Comparison of ENCODE assay signal across 10 mouse cellular contexts in genomic region chr7:23950332-23950731, GRCm38 (mm10). TPM values are rescaled to one million over a fixed set of nuclear protein-coding genes. Genes with fewer than 3 reads are reported as not detected.
ATAC-seq and TF ChIP-seq lines count a peak whose summit lies in the region.
"Had no signal": no experiment of that assay in that cellular context is flagged by ENCODE, and none has a peak within 500 bp of the region (broad histone marks: within the 10 kb centered on the region; RNA-seq: fewer than 3 reads in every experiment).

Gene Vmn1r180 (plus strand): TSS chr7:23950632.

- no peaks in the 10 kb centered on the region for H3K27me3 ChIP-seq in hindbrain, embryonic 13.5 days
- H3K27me3 ChIP-seq: Patski had no signal

- no peak within 1 kb of the TSS for H3K4me2 ChIP-seq in hindbrain, embryonic 13.5 days

- TF ChIP-seq CTCF in olfactory bulb, adult 2 months (IDR thresholded peaks at IDR 0.05; ENCODE audit: insufficient read depth, low read depth, low read length): no peak

- no peak within 1 kb of the TSS for H3K9ac ChIP-seq in hindbrain, embryonic 13.5 days

- H3K9me3 ChIP-seq in hindbrain, embryonic 13.5 days: peaks cover 15% of the 10 kb centered on the region; the same call in 1 of the 2 replicates
- H3K9me3 ChIP-seq: G1E had no signal

- TF ChIP-seq POLR2A in olfactory bulb, adult 2 months (IDR thresholded peaks at IDR 0.05; ENCODE audit: insufficient read depth, low read depth, low read length): no peak

- no peaks in the 10 kb centered on the region for H3K36me3 ChIP-seq in hindbrain, embryonic 13.5 days
- H3K36me3 ChIP-seq: G1E had no signal

- ATAC-seq in hindbrain, embryonic 13.5 days (ENCODE audit: low FRiP score): no peak
- ATAC-seq: activated CD4-positive, CD25-positive, alpha-beta regulatory T cell, adult 4 months; CD4-positive, CD25-positive, alpha-beta regulatory T cell, adult 4 months; Patski had no signal

- H3K4me1 ChIP-seq in olfactory bulb, adult 2 months (ENCODE audit: control insufficient read depth, insufficient read depth, low read length): no peaks in the 10 kb centered on the region
- H3K4me1 ChIP-seq in hindbrain, embryonic 13.5 days (replicated peaks): no peaks in the 10 kb centered on the region

- no peak within 1 kb of the TSS for H3K4me3 ChIP-seq in olfactory bulb, adult 2 months (ENCODE audit: insufficient read depth, low read depth, low read length)
- no peak within 1 kb of the TSS for H3K4me3 ChIP-seq in hindbrain, embryonic 13.5 days

- no peak within 1 kb of the TSS for H3K27ac ChIP-seq in olfactory bulb, adult 2 months (ENCODE audit: insufficient read depth, low read depth, low read length)
- no peak within 1 kb of the TSS for H3K27ac ChIP-seq in hindbrain, embryonic 13.5 days

RNA-seq across cellular contexts. Expression of gene Vmn1r180, which starts in this region (rescaled TPM):
- polyA plus RNA-seq in olfactory bulb, adult 2 months (2012; ENCODE audit: insufficient read depth, insufficient read length, low replicate concordance, missing spikeins): not detected in 2 replicates
- polyA plus RNA-seq in hindbrain, embryonic 13.5 days (2015; fragmentation: Nextera tagmentation; extraction: Ambion mirVana): not detected in 2 replicates
- polyA plus RNA-seq: activated CD4-positive, CD25-positive, alpha-beta regulatory T cell, adult 4 months; adrenal gland, adult 2 months; brain, embryonic 14.5 days; C2C12; CD4-positive, CD25-positive, alpha-beta regulatory T cell, adult 4 months; cerebellum, adult 2 months; G1E; Patski had no signal
